Mouse (Mus musculus): ENCODE measurements around the gene Pdlim5. TPM values are rescaled to one million over a fixed set of nuclear protein-coding genes. Genes with fewer than 3 reads are reported as not detected.
"Not testable (repeated sequence)": the region's sequence is repeated elsewhere in the genome, so short reads cannot be mapped to it uniquely, and the experiment has no call there.

Gene Pdlim5
- 17.5 and 25.7 TPM in 2 replicates for total RNA-seq (2014; fragmentation: Nextera tagmentation)
- 16.7 and 17.6 TPM in 2 replicates for total RNA-seq (2017)

- ATAC-seq (replicated peaks; ENCODE audit: poor library complexity, severe bottlenecking), result peak; percentile 76
These were observed at the start of gene Pdlim5 for GRCm38 (mm10) chr3:142395520-142396193. Pdlim5 (minus strand) TSS chr3:142395696.

GRCm38 (mm10) chr3:142443710-142444043, 48.2 kb upstream of the Pdlim5 start:
- ATAC-seq (replicated peaks; ENCODE audit: poor library complexity, severe bottlenecking), result no peak

GRCm38 (mm10) chr3:142443006-142443709, 47.7 kb upstream of the Pdlim5 start:
- ATAC-seq (replicated peaks; ENCODE audit: poor library complexity, severe bottlenecking), result peak; percentile 84

- ATAC-seq (replicated peaks; ENCODE audit: poor library complexity, severe bottlenecking), result no peak
These were observed 46.7 kb upstream of the Pdlim5 start for GRCm38 (mm10) chr3:142442161-142442560.

GRCm38 (mm10) chr3:142441142-142441541, 45.6 kb upstream of the Pdlim5 start:
- no peak for ATAC-seq (replicated peaks; ENCODE audit: poor library complexity, severe bottlenecking)

GRCm38 (mm10) chr3:142440191-142440590, 44.7 kb upstream of the Pdlim5 start:
- no peak for ATAC-seq (replicated peaks; ENCODE audit: poor library complexity, severe bottlenecking)

GRCm38 (mm10) chr3:142439591-142440093, 44.1 kb upstream of the Pdlim5 start:
- ATAC-seq (replicated peaks; ENCODE audit: poor library complexity, severe bottlenecking), result peak; percentile 76

GRCm38 (mm10) chr3:142438630-142439029, 43.1 kb upstream of the Pdlim5 start:
- ATAC-seq (replicated peaks; ENCODE audit: poor library complexity, severe bottlenecking), result not testable (repeated sequence)

- no peak for ATAC-seq (replicated peaks; ENCODE audit: poor library complexity, severe bottlenecking)
These were observed 41.3 kb upstream of the Pdlim5 start for GRCm38 (mm10) chr3:142436824-142437223.

- no peak for ATAC-seq (replicated peaks; ENCODE audit: poor library complexity, severe bottlenecking)
These were observed 40.7 kb upstream of the Pdlim5 start for GRCm38 (mm10) chr3:142436212-142436611.

GRCm38 (mm10) chr3:142434786-142435168, 39.3 kb upstream of the Pdlim5 start:
- no peak for ATAC-seq (replicated peaks; ENCODE audit: poor library complexity, severe bottlenecking)

GRCm38 (mm10) chr3:142434127-142434785, 38.8 kb upstream of the Pdlim5 start:
- no peak for ATAC-seq (replicated peaks; ENCODE audit: poor library complexity, severe bottlenecking)

GRCm38 (mm10) chr3:142431481-142431880, 36.0 kb upstream of the Pdlim5 start:
- ATAC-seq (replicated peaks; ENCODE audit: poor library complexity, severe bottlenecking), result no peak

GRCm38 (mm10) chr3:142430048-142430447, 34.6 kb upstream of the Pdlim5 start:
- ATAC-seq (replicated peaks; ENCODE audit: poor library complexity, severe bottlenecking), result no peak

GRCm38 (mm10) chr3:142426806-142427205, 31.3 kb upstream of the Pdlim5 start:
- no peak for ATAC-seq (replicated peaks; ENCODE audit: poor library complexity, severe bottlenecking)

- no peak for ATAC-seq (replicated peaks; ENCODE audit: poor library complexity, severe bottlenecking)
These were observed 28.6 kb upstream of the Pdlim5 start for GRCm38 (mm10) chr3:142424134-142424533.

GRCm38 (mm10) chr3:142423501-142423917, 28.0 kb upstream of the Pdlim5 start:
- no peak for ATAC-seq (replicated peaks; ENCODE audit: poor library complexity, severe bottlenecking)

GRCm38 (mm10) chr3:142422229-142422628, 26.7 kb upstream of the Pdlim5 start:
- ATAC-seq (replicated peaks; ENCODE audit: poor library complexity, severe bottlenecking), result no peak

GRCm38 (mm10) chr3:142421470-142421869, 26.0 kb upstream of the Pdlim5 start:
- no peak for ATAC-seq (replicated peaks; ENCODE audit: poor library complexity, severe bottlenecking)

- no peak for ATAC-seq (replicated peaks; ENCODE audit: poor library complexity, severe bottlenecking)
These were observed 22.5 kb upstream of the Pdlim5 start for GRCm38 (mm10) chr3:142417996-142418395.

GRCm38 (mm10) chr3:142413345-142413885, 17.9 kb upstream of the Pdlim5 start:
- ATAC-seq (replicated peaks; ENCODE audit: poor library complexity, severe bottlenecking), result peak; percentile 90
